Mouse (Mus musculus): ENCODE measurements around the gene Dppa3. TPM values are rescaled to one million over a fixed set of nuclear protein-coding genes. Genes with fewer than 3 reads are reported as not detected.

Dppa3 gene
- total RNA-seq, 2 experiments from 2014 or later = not detected

- peak; percentile 94 to 96 for DNase-seq
Measured at GRCm38 (mm10) chr6:122669406-122670200, 43.4 kb downstream of the Dppa3 start.

DNA sequence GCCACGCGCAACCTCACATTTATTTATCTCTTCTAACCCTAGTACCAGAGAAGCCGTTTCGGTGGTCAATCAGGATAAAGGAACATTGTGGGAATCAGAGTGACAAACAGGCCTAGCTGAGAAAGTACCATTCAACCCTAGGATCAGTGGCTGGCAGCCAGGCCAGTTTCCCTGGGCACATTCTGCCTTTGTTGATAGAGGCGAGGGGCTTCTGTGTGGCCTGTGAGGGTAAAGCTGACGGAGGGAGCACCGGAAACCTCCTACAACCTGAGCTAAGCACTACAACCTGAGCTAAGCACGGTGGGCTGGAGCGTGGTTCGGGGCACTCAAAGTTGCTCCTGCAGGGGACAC lies 44.0 kb downstream of the Dppa3 start:
- peak in 1 of 2 experiments; percentile 12 for DNase-seq

DNA sequence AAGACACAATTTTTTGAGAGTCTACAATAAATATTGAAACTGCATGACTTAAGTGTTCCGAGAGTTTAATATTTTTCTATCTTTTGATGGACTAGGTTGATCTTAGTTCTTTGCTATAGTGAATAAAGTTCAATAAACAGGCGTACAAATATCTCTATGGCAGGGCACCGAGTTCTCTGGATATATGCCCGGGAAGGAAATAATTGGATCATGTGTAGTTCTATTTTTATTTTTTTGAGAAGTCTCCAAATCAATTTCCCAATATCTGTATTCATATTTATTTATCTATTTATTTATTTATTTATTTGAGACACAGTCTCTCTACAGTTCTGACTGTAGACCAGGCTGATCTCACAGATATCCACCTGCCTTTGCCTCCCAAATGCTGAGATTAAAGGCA lies 44.6 kb downstream of the Dppa3 start:
- no peak for DNase-seq

DNA sequence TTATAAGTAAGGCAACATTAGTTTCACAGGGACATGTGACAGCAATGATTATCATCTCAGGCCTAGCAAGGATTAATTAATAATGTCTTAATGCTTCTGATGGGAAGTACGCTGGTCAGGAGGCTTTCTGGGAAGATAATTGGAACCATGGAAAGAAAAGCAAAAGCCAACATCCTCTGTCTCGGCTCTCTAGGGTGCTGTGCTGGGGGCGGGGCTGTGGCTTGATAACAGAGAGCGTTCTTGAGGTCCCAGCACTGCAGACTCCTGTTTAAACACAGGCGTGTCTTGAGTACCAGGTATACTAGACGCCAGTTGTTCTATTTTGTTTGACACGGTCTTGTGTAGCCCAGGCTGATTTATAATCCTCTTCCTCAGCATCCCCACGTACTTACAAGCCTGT lies 46.5 kb downstream of the Dppa3 start:
- DNase-seq = no peak

Other genes with a start within 250 kb of the Dppa3 start
- gene Rimklb, start 127.6 kb upstream of the Dppa3 start, total RNA-seq (2021) = 10 to 100 TPM; 75.8 to 86.1 TPM
- not detected for gene Mfap5, start 120.6 kb upstream of the Dppa3 start, total RNA-seq (2021)
- gene Aicda, start 72.6 kb upstream of the Dppa3 start, total RNA-seq (2021) = not detected
- gene Apobec1, start 24.0 kb upstream of the Dppa3 start, total RNA-seq (2021) = 1 to 10 TPM; 1.5 to 2.0 TPM
- gene Gdf3, start 16.3 kb upstream of the Dppa3 start, total RNA-seq (2021) = not detected
- not detected for gene Nanog, start 81.1 kb downstream of the Dppa3 start, total RNA-seq (2021)
- gene Slc2a3, start 175.2 kb downstream of the Dppa3 start, total RNA-seq (2021) = 100 to 1,000 TPM; 110 to 121 TPM
- gene Foxj2, start 193.5 kb downstream of the Dppa3 start, total RNA-seq (2021) = 10 to 100 TPM; 26.5 to 30.3 TPM
- gene C3ar1, start 229.8 kb downstream of the Dppa3 start, total RNA-seq (2021) = under 1 TPM; 0.47 to 0.63 TPM
- 100 to 1,000 TPM; 205 to 211 TPM for gene Necap1, start 248.1 kb downstream of the Dppa3 start, total RNA-seq (2021)

Data from layer of hippocampus, postnatal 36 days (tissue).